Mouse (Mus musculus) megakaryocyte, embryonic 14.5 days (primary cell): ENCODE results near the gene Cdk6. TPM values are rescaled to one million over a fixed set of nuclear protein-coding genes. Genes with fewer than 3 reads are reported as not detected.
"Not testable (repeated sequence)": the region's sequence is repeated elsewhere in the genome, so short reads cannot be mapped to it uniquely, and the experiment has no call there.

Experiments
- H3K27me3 ChIP-seq: replicated peaks from 2 replicates; pipeline ENCODE3; 2012; ENCODE audit warnings: inconsistent platforms
- H3K36me3 ChIP-seq: replicated peaks from 2 replicates; pipeline ENCODE3; 2012; ENCODE audit warnings: low read length, inconsistent platforms, mixed read lengths
- H3K4me1 ChIP-seq: 2 replicates; pipeline ENCODE4 v1.6.1; 2012; ENCODE audit warnings: inconsistent platforms
- H3K4me3 ChIP-seq: replicated peaks from 2 replicates; pipeline ENCODE3; 2012; ENCODE audit warnings: moderate library complexity, mild to moderate bottlenecking, inconsistent platforms
- H3K9me3 ChIP-seq: 2 replicates; pipeline ENCODE4 v1.6.1; 2012; ENCODE audit warnings: inconsistent platforms
- FLI1 ChIP-seq: IDR thresholded peaks from 2 replicates; pipeline ENCODE4 v1.6.1; 2012; ENCODE audit warnings: low read length, inconsistent platforms, mixed read lengths
- GATA1 ChIP-seq: IDR thresholded peaks from 3 replicates; pipeline ENCODE4 v1.6.1; 2012; ENCODE audit warnings: mixed read lengths, low read length, inconsistent platforms, borderline replicate concordance
- polyA plus RNA-seq: library from polyadenylated mRNA; stranded (reverse); fragments of >175 nt; gene quantifications from 2 replicates; pipeline ENCODE4 v1.2.3, GENCODE M21; 2012; ENCODE audit warnings: low replicate concordance; ENCODE audit not compliant: insufficient read depth

The Cdk6 gene
- polyA plus RNA-seq, 1 experiment, result 9.5 TPM

GRCm38 (mm10) chr5:3387138-3387537 lies 45.9 kb downstream of the Cdk6 start:
- H3K36me3 ChIP-seq, result peaks cover 60% of the 10 kb centered on the region
- H3K9me3 ChIP-seq, result no peaks in the 10 kb centered on the region
- no peak for TF ChIP-seq FLI1
- TF ChIP-seq GATA1, result no peak
- H3K27me3 ChIP-seq, result no peaks in the 10 kb centered on the region
- peaks cover 64% of the 10 kb centered on the region for H3K4me1 ChIP-seq
- H3K4me3 ChIP-seq, result no peak overlapping the region

- Histone ChIP-seq H3K36me3 (peaks cover 84% of the 10 kb centered on the region), H3K4me3 (no peak overlapping the region), H3K27me3 (no peaks in the 10 kb centered on the region), H3K9me3 (no peaks in the 10 kb centered on the region), H3K4me1 (peaks cover 44% of the 10 kb centered on the region)
- no peak for TF ChIP-seq FLI1
- TF ChIP-seq GATA1, result no peak
These were observed 51.6 kb downstream of the Cdk6 start for GRCm38 (mm10) chr5:3392856-3393255.

GRCm38 (mm10) chr5:3394145-3394544 lies 52.9 kb downstream of the Cdk6 start:
- Histone ChIP-seq H3K27me3 (no peaks in the 10 kb centered on the region), H3K4me1 (peaks cover 47% of the 10 kb centered on the region), H3K36me3 (peaks cover 88% of the 10 kb centered on the region), H3K4me3 (no peak overlapping the region), H3K9me3 (no peaks in the 10 kb centered on the region)
- TF ChIP-seq GATA1 (no peak), FLI1 (no peak)

- H3K9me3 ChIP-seq, result no peaks in the 10 kb centered on the region
These were observed 53.7 kb downstream of the Cdk6 start for GRCm38 (mm10) chr5:3395020-3395419.

GRCm38 (mm10) chr5:3396214-3396613 lies 54.9 kb downstream of the Cdk6 start:
- Histone ChIP-seq H3K4me3 (no peak overlapping the region), H3K4me1 (peaks cover 37% of the 10 kb centered on the region), H3K27me3 (no peaks in the 10 kb centered on the region), H3K36me3 (peaks cover 76% of the 10 kb centered on the region), H3K9me3 (no peaks in the 10 kb centered on the region)
- no peak for TF ChIP-seq GATA1
- no peak for TF ChIP-seq FLI1

More at GRCm38 (mm10) chr5:3395020-3395419, 53.7 kb downstream of the Cdk6 start:
- Histone ChIP-seq H3K27me3 (no peaks in the 10 kb centered on the region), H3K4me3 (no peak overlapping the region), H3K4me1 (peaks cover 44% of the 10 kb centered on the region), H3K36me3 (peaks cover 86% of the 10 kb centered on the region)
- no peak for TF ChIP-seq GATA1
- no peak for TF ChIP-seq FLI1

GRCm38 (mm10) chr5:3396910-3397575 lies 55.8 kb downstream of the Cdk6 start:
- TF ChIP-seq GATA1, result no peak
- TF ChIP-seq FLI1, result no peak
- Histone ChIP-seq H3K36me3 (peaks cover 67% of the 10 kb centered on the region), H3K4me1 (peaks cover 29% of the 10 kb centered on the region), H3K9me3 (no peaks in the 10 kb centered on the region), H3K27me3 (no peaks in the 10 kb centered on the region), H3K4me3 (no peak overlapping the region)

- Histone ChIP-seq H3K9me3 (no peaks in the 10 kb centered on the region), H3K4me3 (no peak overlapping the region), H3K36me3 (peaks cover 43% of the 10 kb centered on the region), H3K27me3 (no peaks in the 10 kb centered on the region), H3K4me1 (peaks cover 28% of the 10 kb centered on the region)
- TF ChIP-seq GATA1, result no peak
- no peak for TF ChIP-seq FLI1
These were observed 58.7 kb downstream of the Cdk6 start for GRCm38 (mm10) chr5:3399784-3400494.

- Histone ChIP-seq H3K36me3 (peaks cover 4% of the 10 kb centered on the region), H3K27me3 (no peaks in the 10 kb centered on the region), H3K4me3 (no peak overlapping the region), H3K9me3 (no peaks in the 10 kb centered on the region), H3K4me1 (peaks cover 35% of the 10 kb centered on the region)
- TF ChIP-seq FLI1 (no peak), GATA1 (no peak)
These were observed 63.8 kb downstream of the Cdk6 start for GRCm38 (mm10) chr5:3405102-3405501.

GRCm38 (mm10) chr5:3405503-3405902 lies 64.2 kb downstream of the Cdk6 start:
- H3K36me3 ChIP-seq, result peaks cover 4% of the 10 kb centered on the region
- H3K4me1 ChIP-seq, result peaks cover 35% of the 10 kb centered on the region
- no peaks in the 10 kb centered on the region for H3K9me3 ChIP-seq
- no peaks in the 10 kb centered on the region for H3K27me3 ChIP-seq
- H3K4me3 ChIP-seq, result no peak overlapping the region
- TF ChIP-seq FLI1 (no peak), GATA1 (no peak)

- Histone ChIP-seq H3K4me1 (peaks cover 40% of the 10 kb centered on the region), H3K27me3 (no peaks in the 10 kb centered on the region), H3K36me3 (peaks cover 10% of the 10 kb centered on the region), H3K9me3 (0 out of 2 replicates have a peak, but pooled peaks cover under 1% of the 10 kb centered on the region), H3K4me3 (no peak overlapping the region)
- TF ChIP-seq FLI1 (no peak), GATA1 (no peak)
These were observed 66.6 kb downstream of the Cdk6 start for GRCm38 (mm10) chr5:3407926-3408325.

- peaks cover 35% of the 10 kb centered on the region for H3K4me1 ChIP-seq
- H3K36me3 ChIP-seq, H3K27me3 ChIP-seq, H3K9me3 ChIP-seq, H3K4me3 ChIP-seq: not testable (repeated sequence)
These were observed 76.9 kb downstream of the Cdk6 start for GRCm38 (mm10) chr5:3418183-3418582.
